Mouse (Mus musculus) hindbrain, embryonic 14.5 days (tissue): ENCODE measurements at regions not wholly inside any gene's neighbourhood (a gene's known extent, or its start where the extent isn't known, plus 50 kb on each side); places are given as distances from the start of the nearest gene placed in this dataset.
"Not testable (repeated sequence)": the region's sequence is repeated elsewhere in the genome, so short reads cannot be mapped to it uniquely, and the experiment has no call there.

ENCODE experiments used
- ATAC-seq: fragments of 200-750 bp; cut with Nextera tagmentation; 2 replicates; pipeline ENCODE4 v1.8.0; 2017; ENCODE audit warnings: moderate number of reproducible peaks, mild to moderate bottlenecking, moderate TSS enrichment, moderate library complexity; ENCODE audit not compliant: low FRiP score
- DNase-seq: peaks from one replicate; pipeline ENCODE4 v3.0.0-alpha.2; 2015; ENCODE audit warnings: low spot score
- H3K27ac ChIP-seq: fragments of 300-500 bp; sonication (generic); 2 replicates; pipeline ENCODE4 v1.5.1; 2014; ENCODE audit warnings: mild to moderate bottlenecking, moderate library complexity
- H3K27me3 ChIP-seq: fragments of 300-500 bp; sonication (generic); 2 replicates; pipeline ENCODE4 v1.6.1; 2014; ENCODE audit warnings: mild to moderate bottlenecking, low read length, mixed read lengths; ENCODE audit not compliant: control insufficient read depth, insufficient read depth
- H3K36me3 ChIP-seq: fragments of 300-500 bp; sonication (generic); replicated peaks from 2 replicates; pipeline ENCODE4 v1.6.1; 2014; ENCODE audit not compliant: control insufficient read depth, insufficient read depth
- H3K4me1 ChIP-seq: fragments of 300-500 bp; sonication (generic); replicated peaks from 2 replicates; pipeline ENCODE4 v1.6.1; 2014; ENCODE audit warnings: antibody characterized with exemption, low read length, mixed read lengths; ENCODE audit not compliant: control insufficient read depth, insufficient read depth
- H3K4me2 ChIP-seq: fragments of 300-500 bp; sonication (generic); replicated peaks from 2 replicates; pipeline ENCODE4 v1.6.1; 2014; ENCODE audit warnings: mild to moderate bottlenecking, moderate library complexity
- H3K4me3 ChIP-seq: fragments of 300-500 bp; sonication (generic); replicated peaks from 2 replicates; pipeline ENCODE4 v1.5.1; 2014; ENCODE audit warnings: mild to moderate bottlenecking, low read length
- H3K9ac ChIP-seq: fragments of 300-500 bp; sonication (generic); 2 replicates; pipeline ENCODE4 v1.6.1; 2014
- H3K9me3 ChIP-seq: fragments of 300-500 bp; sonication (generic); 2 replicates; pipeline ENCODE4 v1.6.1; 2016; ENCODE audit warnings: low read length; ENCODE audit not compliant: control insufficient read depth
- WGBS: fragments of 180-500 bp; shearing (Covaris S2); extraction: QIAGEN DNeasy Blood & Tissue Kit; methylation state at CpG from one replicate; pipeline ENCODE4 v1.1.7; 2014; 5-methylcytosine and 5-hydroxymethylcytosine counted together

- H3K27me3 ChIP-seq, DNase-seq, H3K4me3 ChIP-seq, H3K9me3 ChIP-seq, H3K9ac ChIP-seq, H3K4me2 ChIP-seq, H3K27ac ChIP-seq, H3K4me1 ChIP-seq, H3K36me3 ChIP-seq, ATAC-seq: not testable (repeated sequence)
- WGBS = 88% methylated on average over 25 of the region's 25 CpGs
Measured at GRCm38 (mm10) chr1:7271466-7272110, 2463.9 kb downstream of the Gm37988 start.

GRCm38 (mm10) chr1:7298921-7299685 lies 2491.4 kb downstream of the Gm37988 start:
- ATAC-seq, H3K27me3 ChIP-seq, H3K9ac ChIP-seq, H3K4me1 ChIP-seq, H3K36me3 ChIP-seq, H3K4me2 ChIP-seq, DNase-seq, H3K27ac ChIP-seq, H3K4me3 ChIP-seq, H3K9me3 ChIP-seq: not testable (repeated sequence)
- 90% methylated on average over 9 of the region's 9 CpGs for WGBS

- Histone ChIP-seq H3K4me1 (0 out of 2 replicates have a peak, but pooled peaks cover 6% of the 10 kb centered on the region), H3K4me2 (no peak overlapping the region), H3K9me3 (no peaks in the 10 kb centered on the region), H3K27ac (no peak overlapping the region), H3K27me3 (no peaks in the 10 kb centered on the region), H3K4me3 (no peak overlapping the region), H3K9ac (no peak overlapping the region), H3K36me3 (no peaks in the 10 kb centered on the region)
- ATAC-seq = no peak
- 21% methylated on average over 5 of the region's 5 CpGs for WGBS
- DNase-seq = no peak
Measured at GRCm38 (mm10) chr1:7308952-7309617, 2501.4 kb downstream of the Gm37988 start.

GRCm38 (mm10) chr1:7312401-7312800 lies 2504.7 kb downstream of the Gm37988 start:
- not testable (repeated sequence) for H3K27me3 ChIP-seq, H3K4me2 ChIP-seq, H3K4me3 ChIP-seq, H3K9me3 ChIP-seq, DNase-seq, ATAC-seq, H3K4me1 ChIP-seq, H3K27ac ChIP-seq, H3K36me3 ChIP-seq, H3K9ac ChIP-seq
- 72% methylated on average over 6 of the region's 6 CpGs for WGBS

- Histone ChIP-seq H3K36me3 (no peaks in the 10 kb centered on the region), H3K27ac (no peak overlapping the region), H3K27me3 (0 out of 2 replicates have a peak, but pooled peaks cover 3% of the 10 kb centered on the region), H3K4me3 (no peak overlapping the region), H3K4me2 (no peak overlapping the region), H3K4me1 (0 out of 2 replicates have a peak, but pooled peaks cover 6% of the 10 kb centered on the region), H3K9me3 (no peaks in the 10 kb centered on the region), H3K9ac (no peak overlapping the region)
- WGBS = 13% methylated on average over 3 of the region's 3 CpGs
- ATAC-seq (peak; percentile 63; the same call in 1 of the 2 replicates), DNase-seq (peak; percentile 46)
Measured at GRCm38 (mm10) chr1:7313468-7313867, 2505.8 kb downstream of the Gm37988 start.

- DNase-seq = no peak
- Histone ChIP-seq H3K4me2 (no peak overlapping the region), H3K9ac (no peak overlapping the region), H3K27ac (no peak overlapping the region), H3K27me3 (0 out of 2 replicates have a peak, but pooled peaks cover 3% of the 10 kb centered on the region), H3K4me3 (no peak overlapping the region), H3K9me3 (no peaks in the 10 kb centered on the region), H3K4me1 (peaks cover 6% of the 10 kb centered on the region; the same call in 1 of the 2 replicates), H3K36me3 (no peaks in the 10 kb centered on the region)
- ATAC-seq = peak; percentile 86; the same call in 1 of the 2 replicates
- 54% methylated on average over 2 of the region's 2 CpGs for WGBS
Measured at GRCm38 (mm10) chr1:7318850-7319249, 2511.2 kb downstream of the Gm37988 start.

GRCm38 (mm10) chr1:7319313-7319712 lies 2511.6 kb downstream of the Gm37988 start:
- DNase-seq (no peak), ATAC-seq (peak; percentile 80)
- peaks cover 6% of the 10 kb centered on the region; the same call in 1 of the 2 replicates for H3K4me1 ChIP-seq
- no peak overlapping the region for H3K27ac ChIP-seq
- no peak overlapping the region for H3K4me3 ChIP-seq
- WGBS = 19% methylated on average over 4 of the region's 4 CpGs
- H3K9ac ChIP-seq = no peak overlapping the region
- H3K9me3 ChIP-seq = no peaks in the 10 kb centered on the region
- H3K4me2 ChIP-seq = no peak overlapping the region
- H3K36me3 ChIP-seq = no peaks in the 10 kb centered on the region
- 0 out of 2 replicates have a peak, but pooled peaks cover 3% of the 10 kb centered on the region for H3K27me3 ChIP-seq
